Comparison of ENCODE assay signal across 26 mouse cellular contexts in the genomic region with DNA sequence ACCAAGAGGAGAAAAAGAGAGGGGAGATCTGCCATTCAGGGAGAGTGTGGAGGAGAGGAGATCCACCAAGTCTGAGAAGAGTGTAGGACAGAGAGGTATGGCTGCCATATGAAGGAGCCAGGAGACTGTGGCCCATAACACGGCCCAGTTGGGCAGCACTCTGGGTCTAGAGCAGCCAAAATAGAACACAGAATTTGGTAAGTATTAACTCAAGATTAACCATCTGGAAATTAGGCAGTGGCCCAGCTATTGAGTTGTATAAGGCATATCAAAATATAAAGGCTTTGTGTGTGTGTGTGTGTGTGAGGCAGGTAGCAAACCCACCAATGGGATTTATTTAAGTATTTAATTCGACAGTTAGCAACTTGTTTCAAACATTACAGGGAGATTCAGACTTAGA. TPM values are rescaled to one million over a fixed set of nuclear protein-coding genes. Genes with fewer than 3 reads are reported as not detected.
"Had no signal": no experiment of that assay in that cellular context is flagged by ENCODE, and none has a peak within 500 bp of the region (broad histone marks: within the 10 kb centered on the region; RNA-seq: fewer than 3 reads in every experiment).

No protein-coding gene starts in this region.

- H3K27ac ChIP-seq: midbrain, embryonic 10.5 days; midbrain, embryonic 12.5 days; neural tube, embryonic 13.5 days; neural tube, embryonic 15.5 days had no signal

- H3K4me2 ChIP-seq: lung, embryonic 14.5 days; midbrain, embryonic 12.5 days; neural tube, embryonic 13.5 days; neural tube, embryonic 15.5 days had no signal

- H3K9me3 ChIP-seq: neural tube, embryonic 13.5 days; neural tube, embryonic 15.5 days had no signal

- H3K27me3 ChIP-seq: midbrain, embryonic 12.5 days; neural tube, embryonic 13.5 days; neural tube, embryonic 15.5 days had no signal

- H3K36me3 ChIP-seq: midbrain, embryonic 10.5 days; midbrain, embryonic 12.5 days; neural tube, embryonic 13.5 days; neural tube, embryonic 15.5 days had no signal

- DNase-seq: lung, embryonic 14.5 days; lung, postnatal 10 days; lung, postnatal 4 days; midbrain, embryonic 14.5 days; retina, postnatal 1 day; right cerebral cortex, adult 18-20 months; right cerebral cortex, postnatal 25 days; right cerebral cortex, postnatal 4 days; spleen, adult 18-20 months; thymus, adult 18-20 months; thymus, postnatal 14 days; thymus, postnatal 36 days had no signal

- H3K4me3 ChIP-seq: midbrain, embryonic 10.5 days; midbrain, embryonic 12.5 days; myocyte; neural tube, embryonic 13.5 days; neural tube, embryonic 15.5 days had no signal

- H3K4me1 ChIP-seq: midbrain, embryonic 10.5 days; midbrain, embryonic 12.5 days; neural tube, embryonic 13.5 days; neural tube, embryonic 15.5 days had no signal

- ATAC-seq: midbrain, embryonic 16.5 days had no signal

- H3K9ac ChIP-seq: lung, embryonic 14.5 days; midbrain, embryonic 12.5 days; neural tube, embryonic 13.5 days; neural tube, embryonic 15.5 days had no signal

RNA-seq across cellular contexts. Expression of a gene that starts 43.4 kb away (rescaled TPM):
- total RNA-seq: megakaryocyte, adult 5-6 weeks; megakaryocyte-erythroid progenitor cell, adult 5-6 weeks had no signal
- polyA plus RNA-seq: lung, embryonic 14.5 days; lung, embryonic 16.5 days; midbrain, embryonic 10.5 days; midbrain, embryonic 12.5 days; midbrain, embryonic 16.5 days; myocyte; neural tube, embryonic 11.5 days; neural tube, embryonic 13.5 days; neural tube, embryonic 15.5 days; small intestine, adult 2 months; stomach, embryonic 14.5 days; stomach, embryonic 16.5 days; thymus, postnatal 0 days had no signal
